Mouse (Mus musculus) regulatory T cell (primary cell): Measurements from ENCODE around the gene Shroom2.

Experiments used
- in situ Hi-C: fragments of 300-600 bp; cut with MboI, MseI; formaldehyde crosslinking; loops from one replicate; pipeline ENCODE4 v1.15.1; 2025; ENCODE audit warnings: high pct_unique_total_duplicates

Gene Shroom2

DNA sequence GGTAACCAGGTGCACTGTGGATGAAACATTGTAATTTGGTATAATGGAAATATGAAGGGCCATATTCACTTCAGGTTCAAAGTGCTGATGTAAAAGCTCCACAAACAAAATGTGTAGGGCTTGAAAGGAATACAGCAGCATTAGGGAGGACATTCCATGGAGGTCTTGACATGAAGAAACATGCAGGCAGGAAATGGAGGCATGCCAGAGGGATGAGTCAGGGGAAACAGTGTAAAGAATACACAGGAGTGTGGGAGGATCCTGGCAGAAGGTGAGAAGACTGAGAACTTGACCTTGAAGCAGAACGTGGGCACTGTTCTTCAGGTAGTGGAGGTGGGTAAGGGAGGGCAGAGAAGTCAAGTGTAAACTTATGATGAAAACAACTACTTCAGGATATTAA is 65.6 kb downstream of the Shroom2 start:
- in situ Hi-C loops = no loop called here

DNA sequence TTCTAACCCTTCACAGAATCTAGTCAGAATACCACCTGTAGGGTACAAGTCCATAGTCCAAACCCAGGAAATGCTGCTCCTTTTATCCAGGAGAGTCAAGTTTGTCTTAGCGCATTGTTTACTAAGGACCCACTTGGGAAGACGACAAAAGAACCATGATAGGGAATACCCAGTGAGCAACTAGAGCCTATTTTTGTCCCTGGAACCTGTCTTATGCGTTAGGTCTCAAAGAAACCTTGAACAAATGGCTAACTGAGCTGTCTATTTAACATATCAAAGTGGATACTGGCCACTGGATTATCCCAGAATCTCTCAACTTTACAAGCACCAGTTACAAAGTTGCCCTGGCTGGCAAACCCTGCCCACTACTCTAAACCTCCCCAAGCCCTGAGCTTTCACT is 67.6 kb downstream of the Shroom2 start:
- in situ Hi-C loops = no loop called here

DNA sequence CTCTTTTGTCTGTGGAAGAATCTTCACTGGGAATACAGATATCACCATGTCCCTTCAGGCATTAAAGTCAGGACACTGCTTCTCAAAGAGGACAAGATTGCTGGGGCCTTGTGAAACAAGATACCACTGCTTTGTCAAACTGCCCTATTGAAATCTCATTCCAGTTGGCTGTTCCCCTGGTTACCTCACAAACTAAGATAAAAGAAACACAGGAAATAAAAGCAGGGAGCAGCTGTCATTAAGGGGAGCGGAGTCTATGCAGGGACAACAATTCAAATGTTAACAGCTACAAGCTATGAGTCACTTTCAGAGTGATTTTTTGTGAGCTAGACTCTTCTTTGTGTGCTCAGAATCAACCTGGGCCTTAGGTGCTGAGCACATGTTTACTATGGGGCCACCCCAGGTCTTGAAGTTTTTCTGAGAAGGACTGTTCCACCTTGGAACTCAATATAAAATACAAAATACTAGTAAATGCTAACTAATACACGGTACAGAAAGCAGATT is 78.4 kb downstream of the Shroom2 start:
- in situ Hi-C loops = loop anchor here (25.0 kb wide), 1 partner anchor 846 kb away; no protein-coding TSS in a partner anchor

DNA sequence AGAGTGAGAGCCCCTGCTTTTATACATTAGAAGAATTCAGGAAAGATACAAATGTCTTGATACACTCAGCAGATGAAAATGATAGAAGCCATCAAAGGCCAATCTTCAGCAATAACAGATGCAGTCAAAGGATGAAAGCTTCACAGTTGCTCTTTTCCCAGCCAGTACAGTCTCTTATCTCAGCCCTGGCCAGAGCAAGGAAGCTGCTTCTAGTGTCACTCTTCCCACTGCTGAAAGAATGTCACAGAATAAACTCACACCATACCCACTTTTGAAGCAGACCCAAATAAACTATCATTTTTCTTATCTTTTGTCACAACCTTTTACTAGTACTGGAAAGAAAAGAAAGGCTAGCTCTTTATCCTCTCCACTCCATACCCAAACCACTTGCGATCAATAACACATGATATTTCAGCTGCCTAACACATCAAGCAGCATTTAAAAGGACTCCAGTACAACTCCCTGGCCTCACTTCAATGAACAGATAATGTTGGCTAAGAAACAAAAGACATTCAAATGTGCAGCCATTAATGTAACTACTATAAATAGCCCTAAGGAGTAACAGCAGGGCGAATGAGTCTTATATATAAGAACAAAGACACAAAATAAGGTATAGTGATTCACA is 90.0 kb downstream of the Shroom2 start:
- in situ Hi-C loops = loop anchor here (25.0 kb wide), 1 partner anchor 858 kb away; no protein-coding TSS in a partner anchor

DNA sequence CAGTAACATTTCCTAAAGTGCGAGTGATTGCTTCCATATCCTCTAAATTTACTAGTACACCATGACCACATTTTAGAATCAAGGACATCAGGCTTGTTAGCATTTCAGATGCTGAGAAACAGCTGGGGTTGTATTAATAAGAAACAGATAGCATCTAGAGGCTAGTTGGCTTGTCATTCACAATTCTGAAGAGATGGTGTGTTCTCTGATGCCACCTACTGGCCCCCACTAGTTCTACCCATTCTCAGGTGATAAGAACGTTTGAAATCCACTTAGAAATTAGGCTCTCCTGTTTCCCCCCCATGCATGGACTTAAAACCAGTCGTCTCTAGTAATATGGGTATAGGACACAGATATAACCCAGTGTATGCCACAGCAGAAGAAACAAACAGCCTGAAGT is 92.9 kb downstream of the Shroom2 start:
- in situ Hi-C loops = loop anchor here (25.0 kb wide), 1 partner anchor 861 kb away; no protein-coding TSS in a partner anchor

DNA sequence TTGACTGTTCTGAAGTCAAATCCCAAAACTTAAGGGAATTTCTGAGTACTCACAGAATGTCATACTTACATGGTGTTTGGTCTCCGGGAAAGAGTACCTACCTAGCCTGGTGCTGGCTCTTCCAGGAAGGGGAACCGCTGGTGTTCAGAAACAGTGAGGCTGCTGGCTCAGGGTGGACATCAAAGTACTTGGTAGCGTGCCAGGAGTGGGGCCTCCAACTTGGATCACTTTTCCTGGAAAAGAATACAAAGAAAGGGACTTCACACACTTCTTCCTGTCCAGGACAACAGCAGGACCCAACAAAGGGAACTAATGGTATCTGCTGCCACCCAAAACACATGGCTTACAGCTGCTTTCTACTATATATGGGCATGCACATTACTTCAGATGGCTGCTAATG is 95.8 kb downstream of the Shroom2 start:
- in situ Hi-C loops = no loop called here

DNA sequence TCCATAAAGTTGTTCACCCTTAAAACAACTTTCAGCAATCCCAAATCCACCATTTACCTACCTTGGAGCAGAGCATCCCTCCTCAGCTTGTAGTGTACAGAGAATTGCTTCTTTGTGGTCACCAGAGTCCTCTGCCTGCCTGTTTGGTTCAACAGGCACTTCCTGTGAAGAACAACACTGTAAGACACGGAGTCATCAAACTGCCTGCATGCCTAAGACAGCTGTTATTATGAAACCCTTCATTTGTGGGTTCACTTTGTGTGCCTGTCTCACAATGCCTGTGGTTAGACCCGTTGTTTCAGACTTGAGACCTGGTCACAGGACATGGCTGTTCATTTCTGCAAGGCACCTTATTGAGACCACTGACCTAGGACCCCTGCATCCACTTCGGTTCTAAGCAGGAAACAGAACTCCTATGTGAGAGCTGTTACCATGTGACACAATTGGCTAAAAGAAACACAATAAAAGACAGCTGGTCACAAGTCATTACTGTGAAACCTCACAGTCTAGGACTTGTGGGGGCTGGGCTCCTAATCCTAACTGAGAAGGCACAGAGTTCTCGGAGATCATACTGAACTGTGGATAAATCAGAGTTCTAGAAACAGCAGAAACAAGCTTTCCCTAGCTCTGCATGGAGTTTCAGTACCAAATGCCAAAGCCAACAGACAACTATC is 111.8 kb downstream of the Shroom2 start:
- in situ Hi-C loops = no loop called here

DNA sequence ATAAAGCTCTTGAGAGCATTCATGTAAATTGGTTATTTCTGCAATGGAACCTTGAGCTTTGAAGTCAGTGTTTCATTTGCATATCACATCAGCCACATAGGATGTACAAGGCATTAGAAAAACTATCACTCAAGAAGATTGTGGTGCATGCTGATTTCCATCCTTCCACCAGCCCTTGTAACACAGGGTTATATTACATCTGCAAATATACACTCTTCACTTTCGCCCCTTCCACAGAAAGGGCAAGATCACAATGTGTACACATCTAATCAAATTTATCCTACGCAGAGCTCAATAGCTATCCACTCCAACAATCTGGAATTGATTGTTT is 112.7 kb downstream of the Shroom2 start:
- in situ Hi-C loops = no loop called here

DNA sequence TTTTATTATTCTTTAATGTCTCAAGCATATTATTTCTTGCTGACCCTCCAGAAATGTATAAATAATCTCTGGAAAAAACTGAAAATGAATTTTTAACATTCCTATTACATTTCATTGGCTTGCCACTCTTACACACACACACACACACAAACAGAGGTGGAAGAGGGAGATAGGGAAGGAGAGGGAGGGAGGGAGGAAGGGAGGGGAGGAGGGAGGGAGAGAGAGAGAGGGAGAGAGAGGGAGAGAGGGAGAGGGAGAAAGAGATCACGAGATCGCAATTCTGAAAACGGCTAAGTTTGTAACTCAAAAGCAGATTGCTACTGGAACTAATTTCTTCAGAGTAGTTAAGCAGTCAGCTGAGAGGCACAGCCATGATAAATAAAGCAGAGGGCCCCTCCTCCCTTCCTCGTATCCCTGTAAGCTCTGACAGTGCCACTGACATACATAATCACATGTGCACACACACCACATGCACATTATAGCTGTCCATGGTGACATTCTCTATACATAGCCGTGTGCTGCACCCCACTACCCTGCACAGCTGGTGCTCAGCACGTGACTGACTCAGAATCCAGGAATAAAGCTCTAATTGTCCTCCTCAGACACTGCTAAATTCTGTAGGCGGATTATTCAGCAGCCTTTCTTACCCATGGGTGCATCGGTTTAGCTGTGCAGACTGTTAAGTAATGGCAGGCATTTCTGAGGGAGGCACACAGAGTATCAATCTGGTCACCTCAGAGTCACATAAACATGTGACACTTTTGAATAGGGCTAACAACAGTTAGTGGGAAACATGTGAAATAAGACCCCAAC is 113.3 kb downstream of the Shroom2 start:
- in situ Hi-C loops = no loop called here

DNA sequence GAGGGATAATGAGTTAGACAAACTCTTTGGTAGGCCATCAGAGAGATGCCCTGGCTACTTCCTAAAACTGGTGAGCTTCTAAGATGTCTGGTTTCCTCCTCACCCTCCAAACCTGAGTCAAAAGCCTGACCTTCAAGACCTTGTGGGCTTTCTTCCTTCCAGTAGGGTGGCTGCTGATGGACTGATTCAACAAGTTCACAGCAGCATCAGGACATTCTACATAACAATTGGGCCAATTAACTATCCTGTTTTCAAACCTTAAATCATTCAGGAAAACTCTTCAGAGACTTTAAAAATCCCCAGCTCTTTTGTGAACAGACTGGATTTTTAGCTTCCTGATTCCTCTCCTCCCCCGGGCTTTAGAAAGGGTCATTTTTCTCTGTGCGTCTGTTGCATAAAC is 116.6 kb downstream of the Shroom2 start:
- in situ Hi-C loops = no loop called here

DNA sequence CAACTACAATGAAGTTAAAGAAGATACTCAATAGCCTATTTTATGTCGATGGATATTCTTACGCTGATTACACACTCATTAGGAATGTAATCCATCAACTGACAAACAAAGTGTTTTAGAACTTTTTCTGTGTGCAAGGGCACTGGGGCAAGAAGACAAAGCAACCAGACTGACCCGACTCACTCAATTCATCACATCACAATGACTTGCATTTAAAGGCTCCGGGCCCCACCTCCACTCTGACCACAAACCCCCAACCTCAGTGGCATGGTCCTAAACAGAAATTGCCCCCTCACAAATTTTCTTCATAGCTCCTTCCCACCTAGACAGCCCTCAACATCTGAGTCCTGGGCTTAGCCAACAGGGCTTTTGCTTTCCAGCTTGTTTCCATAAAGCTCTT is 124.4 kb downstream of the Shroom2 start:
- in situ Hi-C loops = no loop called here

DNA sequence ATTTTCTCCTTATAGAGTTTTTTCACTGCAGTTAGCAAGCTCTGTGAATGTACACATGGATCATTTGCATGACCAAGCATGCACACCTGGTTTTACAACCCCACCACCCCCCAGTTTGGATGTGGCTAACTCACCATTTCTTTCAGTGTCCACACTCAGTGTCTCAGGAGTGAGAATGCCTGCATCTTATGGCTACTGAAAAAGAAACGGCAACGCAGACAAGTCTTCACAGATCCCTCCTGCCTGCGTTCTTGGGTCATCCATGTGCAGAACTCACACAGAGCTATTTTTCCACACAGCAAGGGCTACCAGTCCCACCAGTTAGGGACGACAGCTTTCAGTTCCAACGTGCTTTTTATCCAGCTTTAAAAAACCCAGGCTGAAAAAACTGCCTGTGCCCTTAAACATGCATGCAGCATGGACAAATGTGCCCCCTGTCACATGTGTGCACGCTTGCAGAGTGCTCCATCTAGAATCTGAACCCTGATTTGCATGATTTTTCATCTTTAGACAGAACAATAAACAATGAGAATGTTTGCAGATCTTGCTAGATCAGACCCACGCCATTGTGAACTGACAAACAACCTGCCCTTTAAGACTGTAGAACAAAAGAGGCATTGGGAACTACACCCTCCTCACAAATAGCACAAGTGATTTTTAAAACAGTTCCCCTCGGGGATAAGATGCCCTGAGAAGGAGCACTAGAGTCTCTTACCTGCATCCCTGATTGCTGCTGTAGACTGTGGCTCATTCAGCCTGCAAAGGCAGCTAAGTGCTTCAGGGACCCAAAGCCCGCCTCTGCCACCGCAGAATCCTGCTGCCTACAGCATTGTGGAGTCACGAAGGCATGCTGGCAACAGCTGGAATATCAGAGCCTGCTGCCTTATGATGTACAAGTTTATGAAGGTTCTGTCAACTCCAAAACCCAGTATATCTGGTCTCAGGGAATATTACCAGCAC is 125.3 kb downstream of the Shroom2 start:
- in situ Hi-C loops = no loop called here

DNA sequence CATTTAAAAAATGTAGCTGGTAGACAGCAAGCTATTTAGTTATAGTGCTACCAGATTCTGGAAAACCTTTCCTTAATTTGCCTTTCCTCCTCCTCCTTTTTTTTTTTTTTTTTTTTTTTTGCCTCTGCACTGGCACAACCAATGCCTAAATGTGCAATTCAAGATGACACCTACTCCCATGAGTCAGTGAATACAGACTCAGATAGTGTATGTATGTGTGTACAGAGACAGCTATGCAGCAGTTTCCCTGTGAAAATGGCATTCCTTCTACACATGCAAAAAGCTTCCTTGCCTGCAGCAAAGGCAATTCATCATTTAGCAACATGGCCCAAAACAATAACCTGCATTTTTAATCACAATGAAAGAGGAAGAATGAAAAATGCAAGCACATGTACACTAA is 126.1 kb downstream of the Shroom2 start:
- in situ Hi-C loops = no loop called here

DNA sequence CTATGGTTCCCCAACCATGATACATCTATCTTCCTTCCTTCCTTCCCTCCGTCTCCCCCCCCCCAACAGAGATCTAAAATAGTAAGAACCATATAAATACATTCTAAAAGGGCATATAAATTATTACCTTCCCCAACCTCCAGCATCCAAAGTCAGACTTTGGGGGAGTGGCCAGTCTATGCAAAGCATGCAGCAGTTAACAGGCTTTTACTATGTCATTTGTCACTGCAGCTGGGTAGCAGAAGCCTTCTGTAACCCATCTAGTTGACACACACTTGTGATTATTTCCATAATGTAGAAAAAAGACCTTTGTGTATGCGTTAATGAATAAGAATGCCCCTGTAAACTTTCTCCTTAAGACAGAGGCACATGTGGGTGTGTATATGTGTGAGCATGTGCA is 126.6 kb downstream of the Shroom2 start:
- in situ Hi-C loops = no loop called here

DNA sequence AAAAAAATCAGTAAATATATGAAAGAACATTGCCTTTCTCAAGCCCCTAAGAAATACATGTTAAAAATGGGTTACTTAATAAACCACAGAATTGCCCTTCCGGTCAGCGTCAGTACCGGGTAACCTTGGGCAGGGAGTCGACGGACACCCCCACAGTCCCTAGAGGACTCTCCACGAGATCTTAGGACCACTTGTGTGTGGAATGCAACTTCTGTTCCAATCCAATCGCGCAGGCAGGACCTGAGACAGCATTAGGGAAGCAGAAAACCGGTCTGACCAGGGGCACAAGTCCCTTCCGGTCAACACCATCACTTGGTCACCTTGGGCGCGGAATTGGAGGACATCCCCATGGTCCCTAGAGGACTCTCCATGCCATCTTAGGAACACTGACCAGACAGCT is 133.9 kb downstream of the Shroom2 start:
- in situ Hi-C loops = no loop called here

DNA sequence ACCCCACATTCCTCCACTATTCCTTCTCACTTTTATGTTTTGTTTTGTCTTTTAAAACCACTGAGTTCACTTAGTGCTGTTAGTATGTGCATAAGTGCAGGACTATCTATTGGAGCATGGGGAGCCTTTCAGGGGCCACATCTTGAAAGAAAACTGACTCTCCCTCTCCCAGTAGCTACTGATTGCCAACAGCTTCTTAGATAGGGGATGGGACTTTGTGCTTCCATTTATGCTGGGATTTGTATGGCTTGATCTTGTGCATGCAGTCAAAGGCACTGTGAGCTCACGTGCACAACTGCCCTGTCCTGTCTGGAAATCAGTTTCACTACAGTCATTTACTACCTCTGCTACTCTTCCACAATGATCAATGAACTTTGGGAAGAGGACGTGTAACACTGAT is 147.9 kb downstream of the Shroom2 start:
- in situ Hi-C loops = no loop called here

DNA sequence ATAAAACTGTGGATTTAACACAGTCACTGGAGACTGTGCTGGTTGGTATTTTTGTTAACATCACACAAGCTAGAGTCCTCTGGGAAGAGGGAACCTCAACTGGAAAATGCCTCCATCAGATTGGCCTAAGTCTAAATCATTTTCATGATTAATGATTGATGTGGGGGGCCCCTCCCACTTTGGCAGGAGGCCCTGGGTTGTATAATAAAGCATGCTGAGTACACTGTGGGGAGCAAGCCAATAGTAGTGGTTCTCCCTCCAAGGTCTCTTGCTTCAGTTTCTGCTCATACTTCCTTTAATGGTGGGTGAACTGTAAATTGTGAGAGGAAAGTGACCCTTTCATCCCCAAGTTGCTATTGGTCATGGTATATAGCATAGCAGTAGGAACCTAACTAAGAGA is 148.3 kb downstream of the Shroom2 start:
- in situ Hi-C loops = no loop called here

DNA sequence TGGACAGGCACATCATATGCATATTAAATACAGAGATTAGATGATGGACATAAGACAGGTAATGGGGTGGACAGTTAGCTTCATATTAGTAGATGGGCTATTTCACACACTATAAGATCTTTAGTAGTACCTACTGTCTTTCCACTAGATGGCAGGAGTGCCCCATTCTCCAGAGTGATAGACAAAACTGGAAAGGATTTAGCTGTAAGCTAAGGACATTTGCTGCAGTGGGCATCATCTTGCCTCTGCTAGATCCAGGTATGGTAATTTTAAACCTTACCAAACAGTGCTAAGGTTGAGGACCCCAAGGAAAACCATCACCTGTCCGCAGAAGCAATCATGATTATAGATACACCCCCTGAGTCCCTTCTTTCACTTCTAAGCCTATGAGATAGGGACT is 150.8 kb downstream of the Shroom2 start:
- in situ Hi-C loops = loop anchor here (5.0 to 10.0 kb wide), 2 partner anchors 854 to 964 kb away; no protein-coding TSS in a partner anchor

DNA sequence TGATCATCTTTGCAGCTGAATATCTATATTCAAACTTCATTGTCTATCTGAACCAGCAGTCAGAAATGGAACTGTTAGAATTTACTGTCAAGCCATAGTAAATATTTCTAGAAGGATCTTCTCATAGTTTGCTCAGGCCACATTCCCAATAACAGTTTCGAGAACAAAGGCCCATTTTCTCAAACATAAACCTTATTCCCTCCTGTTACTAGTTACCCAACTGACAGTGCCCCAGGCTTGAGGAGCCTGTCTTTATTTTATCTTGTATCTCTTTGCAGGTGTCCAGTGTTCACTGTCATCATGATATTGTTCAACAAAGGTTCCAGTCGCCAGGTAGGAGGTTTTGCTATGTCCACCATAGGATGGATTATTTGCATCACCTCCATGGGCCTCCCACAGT is 206.2 kb downstream of the Shroom2 start, which contains the start of gene Cldn34a:
Gene Cldn34a, plus strand, starts transcription at position 301 of the 400 bp plus-strand sequence.
- in situ Hi-C loops = no loop called here
